Mouse (Mus musculus): Measurements from ENCODE around the gene Ang.

GRCm38 (mm10) chr14:51088166-51088969 lies 2.6 kb upstream of the Ang start:
- TF ChIP-seq POLR2A (IDR thresholded peaks at IDR 0.05; ENCODE audit: extremely low read depth, insufficient read depth, low read length) (no peak), CTCF (IDR thresholded peaks at IDR 0.05; ENCODE audit: low read depth, low read length) (no peak)

Data from liver, adult 2 months (tissue).